Mouse (Mus musculus) midbrain, embryonic 16.5 days (tissue): ENCODE data around the gene Bcl9l. TPM values are rescaled to one million over a fixed set of nuclear protein-coding genes. Genes with fewer than 3 reads are reported as not detected.

Experiments used
- ATAC-seq: fragments of 200-750 bp; cut with Nextera tagmentation; 2 replicates; pipeline ENCODE4 v1.8.0; 2017; ENCODE audit warnings: moderate TSS enrichment
- H3K27ac ChIP-seq: fragments of 300-500 bp; sonication (generic); 2 replicates; pipeline ENCODE4 v1.5.1; 2014; ENCODE audit warnings: mild to moderate bottlenecking, low read length, mixed read lengths
- H3K27me3 ChIP-seq: fragments of 300-500 bp; sonication (generic); 2 replicates; pipeline ENCODE4 v1.6.1; 2014; ENCODE audit warnings: low read depth, low read length, mixed read lengths; ENCODE audit not compliant: control insufficient read depth, insufficient read depth
- H3K36me3 ChIP-seq: fragments of 300-500 bp; sonication (generic); 2 replicates; pipeline ENCODE4 v1.6.1; 2014; ENCODE audit warnings: mild to moderate bottlenecking, low read length, moderate library complexity, mixed read lengths; ENCODE audit not compliant: control insufficient read depth, insufficient read depth
- H3K4me1 ChIP-seq: fragments of 300-500 bp; sonication (generic); 2 replicates; pipeline ENCODE4 v1.6.1; 2014; ENCODE audit warnings: mild to moderate bottlenecking, low read length, mixed read lengths; ENCODE audit not compliant: control insufficient read depth, insufficient read depth
- H3K4me2 ChIP-seq: fragments of 300-500 bp; sonication (generic); 2 replicates; pipeline ENCODE4 v1.6.1; 2014; ENCODE audit warnings: mild to moderate bottlenecking, low read length, mixed read lengths
- H3K4me3 ChIP-seq: fragments of 300-500 bp; sonication (generic); 2 replicates; pipeline ENCODE4 v1.5.1; 2014; ENCODE audit warnings: low read depth, mild to moderate bottlenecking, low read length, moderate library complexity, mixed read lengths
- H3K9ac ChIP-seq: fragments of 300-500 bp; sonication (generic); 2 replicates; pipeline ENCODE4 v1.6.1; 2014; ENCODE audit warnings: low read depth, low read length, mixed read lengths
- H3K9me3 ChIP-seq: fragments of 300-500 bp; sonication (generic); replicated peaks from 2 replicates; pipeline ENCODE4 v1.6.1; 2014; ENCODE audit warnings: mild to moderate bottlenecking, low read length, mixed read lengths; ENCODE audit not compliant: control insufficient read depth, poor library complexity, severe bottlenecking
- WGBS: fragments of 180-500 bp; shearing (Covaris S2); extraction: QIAGEN DNeasy Blood & Tissue Kit; methylation state at CpG from one replicate; pipeline ENCODE4 v1.1.7; 2014; 5-methylcytosine and 5-hydroxymethylcytosine counted together
- polyA plus RNA-seq: library from polyadenylated mRNA; unstranded; fragments of >200 nt; fragmentation: Nextera tagmentation; extraction: Ambion mirVana; gene quantifications from 2 replicates; pipeline ENCODE4 v1.2.1, GENCODE M21; 2015

Gene Bcl9l
- polyA plus RNA-seq, 1 experiment from 2014 or later: 10.7 TPM

- no peak overlapping the region for H3K9ac ChIP-seq
- H3K4me2 ChIP-seq: no peak overlapping the region
- H3K4me1 ChIP-seq: peaks cover 67% of the 10 kb centered on the region
- H3K36me3 ChIP-seq: no peaks in the 10 kb centered on the region; the same call in 1 of the 2 replicates
- no peak overlapping the region for H3K4me3 ChIP-seq
- H3K27me3 ChIP-seq: no peaks in the 10 kb centered on the region
- no peaks in the 10 kb centered on the region for H3K9me3 ChIP-seq
- 57% methylated on average over 17 of the region's 17 CpGs for WGBS
- no peak for ATAC-seq
- no peak overlapping the region for H3K27ac ChIP-seq
Measured at GRCm38 (mm10) chr9:44492631-44493461, 10.2 kb downstream of the Bcl9l start.

- Histone ChIP-seq H3K9me3 (no peaks in the 10 kb centered on the region), H3K9ac (peak overlapping the region; percentile 37; the same call in 1 of the 2 replicates), H3K4me2 (0 out of 2 replicates have a peak overlapping the region, but pooled peaks have one; percentile 17), H3K27me3 (no peaks in the 10 kb centered on the region), H3K27ac (peak overlapping the region; percentile 62; the same call in 1 of the 2 replicates), H3K4me3 (no peak overlapping the region), H3K4me1 (peaks cover 67% of the 10 kb centered on the region), H3K36me3 (no peaks in the 10 kb centered on the region; the same call in 1 of the 2 replicates)
- no peak for ATAC-seq
- 20% methylated on average over 11 of the region's 11 CpGs for WGBS
Measured at GRCm38 (mm10) chr9:44494261-44494862, 11.7 kb downstream of the Bcl9l start.

- 43% methylated on average over 9 of the region's 9 CpGs for WGBS
- Histone ChIP-seq H3K4me2 (0 out of 2 replicates have a peak overlapping the region, but pooled peaks have one; percentile 17), H3K9ac (0 out of 2 replicates have a peak overlapping the region, but pooled peaks have one; percentile 37), H3K27me3 (no peaks in the 10 kb centered on the region), H3K4me1 (peaks cover 67% of the 10 kb centered on the region), H3K36me3 (no peaks in the 10 kb centered on the region; the same call in 1 of the 2 replicates), H3K4me3 (no peak overlapping the region), H3K27ac (peak overlapping the region; percentile 62; the same call in 1 of the 2 replicates), H3K9me3 (no peaks in the 10 kb centered on the region)
- ATAC-seq: no peak
Measured at GRCm38 (mm10) chr9:44494863-44495809, 12.5 kb downstream of the Bcl9l start.

- H3K4me2 ChIP-seq: no peak overlapping the region
- H3K9ac ChIP-seq: no peak overlapping the region
- H3K9me3 ChIP-seq: no peaks in the 10 kb centered on the region
- H3K27me3 ChIP-seq: no peaks in the 10 kb centered on the region
- peaks cover 67% of the 10 kb centered on the region for H3K4me1 ChIP-seq
- no peak overlapping the region for H3K27ac ChIP-seq
- ATAC-seq: no peak
- H3K4me3 ChIP-seq: no peak overlapping the region
- H3K36me3 ChIP-seq: peaks cover 2% of the 10 kb centered on the region
- WGBS: 89% methylated on average over 10 of the region's 10 CpGs
Measured at GRCm38 (mm10) chr9:44495810-44496344, 13.3 kb downstream of the Bcl9l start.

- ATAC-seq: no peak
Measured at GRCm38 (mm10) chr9:44496803-44497461, 14.3 kb downstream of the Bcl9l start.

GRCm38 (mm10) chr9:44497624-44498377, 15.2 kb downstream of the Bcl9l start:
- peaks cover 73% of the 10 kb centered on the region for H3K4me1 ChIP-seq
- H3K9me3 ChIP-seq: no peaks in the 10 kb centered on the region
- peak overlapping the region; percentile 86 for H3K27ac ChIP-seq
- peak overlapping the region; percentile 90 for H3K4me2 ChIP-seq
- no peaks in the 10 kb centered on the region for H3K27me3 ChIP-seq
- 0 out of 2 replicates have a peak, but pooled peaks have one; percentile 1 for ATAC-seq
- peak overlapping the region; percentile 41 for H3K4me3 ChIP-seq
- WGBS: 5% methylated on average over 11 of the region's 11 CpGs
- peaks cover 8% of the 10 kb centered on the region; the same call in 1 of the 2 replicates for H3K36me3 ChIP-seq
- peak overlapping the region; percentile 78 for H3K9ac ChIP-seq

More at GRCm38 (mm10) chr9:44496803-44497461, 14.3 kb downstream of the Bcl9l start:
- Histone ChIP-seq H3K9ac (0 out of 2 replicates have a peak overlapping the region, but pooled peaks have one; percentile 5), H3K36me3 (peaks cover 8% of the 10 kb centered on the region), H3K4me2 (no peak overlapping the region), H3K4me1 (peaks cover 75% of the 10 kb centered on the region), H3K4me3 (no peak overlapping the region), H3K27ac (no peak overlapping the region), H3K9me3 (no peaks in the 10 kb centered on the region), H3K27me3 (no peaks in the 10 kb centered on the region)
- WGBS: 54% methylated on average over 12 of the region's 12 CpGs

GRCm38 (mm10) chr9:44498421-44499355, 16.1 kb downstream of the Bcl9l start:
- H3K4me3 ChIP-seq: peak overlapping the region; percentile 41
- H3K9me3 ChIP-seq: no peaks in the 10 kb centered on the region
- no peaks in the 10 kb centered on the region for H3K27me3 ChIP-seq
- peak; percentile 61 for ATAC-seq
- H3K4me1 ChIP-seq: peaks cover 64% of the 10 kb centered on the region
- peak overlapping the region; percentile 78 for H3K9ac ChIP-seq
- H3K36me3 ChIP-seq: peaks cover 9% of the 10 kb centered on the region; the same call in 1 of the 2 replicates
- H3K4me2 ChIP-seq: peak overlapping the region; percentile 90
- peak overlapping the region; percentile 86 for H3K27ac ChIP-seq
- WGBS: under 1% methylated on average over 59 of the region's 59 CpGs
